Mouse (Mus musculus): ENCODE data around the gene Vasp.

- TF ChIP-seq POLR2A (IDR thresholded peaks at IDR 0.05; ENCODE audit: insufficient read depth, low read length) (no peak), CTCF (IDR thresholded peaks at IDR 0.05; ENCODE audit: low read depth, low read length) (no peak), EP300 (IDR thresholded peaks at IDR 0.05; ENCODE audit: insufficient read depth, low read depth, low read length) (no peak)
These were observed 1.7 kb downstream of the Vasp start for GRCm38 (mm10) chr7:19269721-19270441.

Measured in ES-Bruce4 (cell line).